10 mouse cellular contexts compared by ENCODE assay signal in genomic region chr7:141469901-141470636, GRCm38 (mm10). TPM values are rescaled to one million over a fixed set of nuclear protein-coding genes. Genes with fewer than 3 reads are reported as not detected.
DNase-seq lines count a peak whose midpoint lies in the region; ATAC-seq and TF ChIP-seq lines count a peak whose summit lies in the region.
"Had no signal": no experiment of that assay in that cellular context is flagged by ENCODE, and none has a peak within 500 bp of the region (broad histone marks: within the 10 kb centered on the region; RNA-seq: fewer than 3 reads in every experiment).

No protein-coding gene starts in this region.

- no peak for TF ChIP-seq CTCF in testis, adult 2 months (IDR thresholded peaks at IDR 0.05; ENCODE audit: control insufficient read depth, insufficient read depth, insufficient replicate concordance, low read depth, low read length)

- no peak overlapping the region for H3K27ac ChIP-seq in testis, adult 2 months (ENCODE audit: control insufficient read depth, insufficient read depth, low read depth, low read length)
- 0 out of 2 replicates have a peak overlapping the region, but pooled peaks have one; percentile 85 for H3K27ac ChIP-seq in hindbrain, embryonic 15.5 days (replicated peaks)
- H3K27ac ChIP-seq in neural tube, embryonic 14.5 days (ENCODE audit: low read depth, low read length): no peak overlapping the region

- H3K36me3 ChIP-seq in testis, adult 2 months (ENCODE audit: control insufficient read depth, insufficient read depth, low read length): no peaks in the 10 kb centered on the region; the same call in 1 of the 2 replicates
- peaks cover 17% of the 10 kb centered on the region for H3K36me3 ChIP-seq in hindbrain, embryonic 15.5 days
- peaks cover 17% of the 10 kb centered on the region for H3K36me3 ChIP-seq in neural tube, embryonic 14.5 days (ENCODE audit: control insufficient read depth, insufficient read depth, low read length)

- peak overlapping the region; percentile 73; the same call in 1 of the 2 replicates for H3K9ac ChIP-seq in hindbrain, embryonic 15.5 days
- no peak overlapping the region for H3K9ac ChIP-seq in neural tube, embryonic 14.5 days (replicated peaks; ENCODE audit: low read depth, low read length)

- H3K4me3 ChIP-seq in testis, adult 2 months (ENCODE audit: control insufficient read depth, low read depth, low read length): no peak overlapping the region
- no peak overlapping the region for H3K4me3 ChIP-seq in hindbrain, embryonic 15.5 days
- H3K4me3 ChIP-seq in neural tube, embryonic 14.5 days (ENCODE audit: low read depth, low read length): no peak overlapping the region

- TF ChIP-seq POLR2A in testis, adult 2 months (IDR thresholded peaks at IDR 0.05; ENCODE audit: control insufficient read depth, low read depth, low read length): peak; percentile 11; the same call in 1 of the 2 replicates

- ATAC-seq in hindbrain, embryonic 15.5 days (ENCODE audit: low FRiP score, low read depth): no peak
- no peak for ATAC-seq in neural tube, embryonic 14.5 days (ENCODE audit: low read depth)
- no peak for ATAC-seq in megakaryocyte progenitor cell, adult 5-6 weeks (replicated peaks; ENCODE audit: poor library complexity)

- 88% methylated on average over 18 of the region's 18 CpGs for WGBS in hindbrain, embryonic 15.5 days
- WGBS in neural tube, embryonic 14.5 days: 94% methylated on average over 18 of the region's 18 CpGs

- peak overlapping the region; percentile 58 for H3K4me2 ChIP-seq in hindbrain, embryonic 15.5 days
- peak overlapping the region; percentile 60; the same call in 1 of the 2 replicates for H3K4me2 ChIP-seq in neural tube, embryonic 14.5 days (ENCODE audit: low read depth, low read length)

- H3K9me3 ChIP-seq in hindbrain, embryonic 15.5 days: no peaks in the 10 kb centered on the region
- H3K9me3 ChIP-seq in neural tube, embryonic 14.5 days (ENCODE audit: control insufficient read depth, low read length): no peaks in the 10 kb centered on the region

- no peaks in the 10 kb centered on the region for H3K27me3 ChIP-seq in testis, adult 2 months (ENCODE audit: control insufficient read depth, insufficient read depth, low read length)
- peaks cover 16% of the 10 kb centered on the region for H3K27me3 ChIP-seq in hindbrain, embryonic 15.5 days
- peaks cover 6% of the 10 kb centered on the region; the same call in 1 of the 2 replicates for H3K27me3 ChIP-seq in neural tube, embryonic 14.5 days (ENCODE audit: control insufficient read depth, insufficient read depth, low read length)

- peaks cover 34% of the 10 kb centered on the region for H3K4me1 ChIP-seq in testis, adult 2 months (ENCODE audit: control insufficient read depth, insufficient read depth, low read length)
- H3K4me1 ChIP-seq in hindbrain, embryonic 15.5 days (replicated peaks): peaks cover 55% of the 10 kb centered on the region
- peaks cover 29% of the 10 kb centered on the region for H3K4me1 ChIP-seq in neural tube, embryonic 14.5 days (ENCODE audit: control insufficient read depth, insufficient read depth, low read length)

- DNase-seq in heart, adult 11 months: peak; percentile 96
- DNase-seq in heart, adult 8-10 months (ENCODE audit: low spot score): no peak
- DNase-seq in testis, postnatal 10 days (ENCODE audit: low spot score): no peak
- no peak for DNase-seq in retina, postnatal 1 day
- DNase-seq: embryo, embryonic 11 days; thymus, adult 18-20 months had no signal

RNA-seq across cellular contexts. Expression of gene Cd151, which starts 2.9 kb away (rescaled TPM):
- 100 to 1,000 TPM; 331 to 351 (median 345) TPM for total RNA-seq in heart, adult 8-10 months (2022)
- polyA plus RNA-seq in testis, adult 2 months (2012; rRNA removed): 102 and 104 TPM in 2 replicates
- 20.6 and 20.7 TPM in 2 replicates for polyA plus RNA-seq in hindbrain, embryonic 15.5 days (2015; fragmentation: Nextera tagmentation; extraction: Ambion mirVana)
- 43.3 and 49.6 TPM in 2 replicates for polyA plus RNA-seq in neural tube, embryonic 14.5 days (2014; fragmentation: Nextera tagmentation; extraction: Ambion mirVana)
- 11.0 and 14.7 TPM in 2 replicates for total RNA-seq in megakaryocyte progenitor cell, adult 5-6 weeks (2015)
- 14.5 and 22.1 TPM in 2 replicates for total RNA-seq in megakaryocyte progenitor cell, adult 5-6 weeks (2017)

RNA-seq across cellular contexts. Expression of gene Polr2l, which starts 4.9 kb away (rescaled TPM):
- 10 to 100 TPM; 75.5 to 93.4 (median 84.3) TPM for total RNA-seq in heart, adult 8-10 months (2022)
- polyA plus RNA-seq in testis, adult 2 months (2012; rRNA removed): 20.8 and 21.1 TPM in 2 replicates
- 85.9 and 86.2 TPM in 2 replicates for polyA plus RNA-seq in hindbrain, embryonic 15.5 days (2015; fragmentation: Nextera tagmentation; extraction: Ambion mirVana)
- 74.0 and 87.3 TPM in 2 replicates for polyA plus RNA-seq in neural tube, embryonic 14.5 days (2014; fragmentation: Nextera tagmentation; extraction: Ambion mirVana)
- total RNA-seq in megakaryocyte progenitor cell, adult 5-6 weeks (2015): 31.3 and 40.2 TPM in 2 replicates
- total RNA-seq in megakaryocyte progenitor cell, adult 5-6 weeks (2017): 45.0 and 46.7 TPM in 2 replicates

RNA-seq across cellular contexts. Expression of gene Tspan4, which starts 5.0 kb away (rescaled TPM):
- total RNA-seq in heart, adult 8-10 months (2022): 10 to 100 TPM; 25.8 to 45.3 (median 42.8) TPM
- 14.6 and 15.5 TPM in 2 replicates for polyA plus RNA-seq in testis, adult 2 months (2012; rRNA removed)
- polyA plus RNA-seq in hindbrain, embryonic 15.5 days (2015; fragmentation: Nextera tagmentation; extraction: Ambion mirVana): 63.2 and 66.7 TPM in 2 replicates
- 55.7 and 63.3 TPM in 2 replicates for polyA plus RNA-seq in neural tube, embryonic 14.5 days (2014; fragmentation: Nextera tagmentation; extraction: Ambion mirVana)
- total RNA-seq in megakaryocyte progenitor cell, adult 5-6 weeks (2015): 18.3 and 23.9 TPM in 2 replicates
- total RNA-seq in megakaryocyte progenitor cell, adult 5-6 weeks (2017): 38.2 and 39.1 TPM in 2 replicates

RNA-seq across cellular contexts. Expression of gene Cracr2b, which starts 9.2 kb away (rescaled TPM):
- 10 to 100 TPM; 17.7 to 24.2 (median 19.1) TPM for total RNA-seq in heart, adult 8-10 months (2022)
- 2.1 and 2.4 TPM in 2 replicates for polyA plus RNA-seq in testis, adult 2 months (2012; rRNA removed)
- 7.1 and 9.5 TPM in 2 replicates for polyA plus RNA-seq in hindbrain, embryonic 15.5 days (2015; fragmentation: Nextera tagmentation; extraction: Ambion mirVana)
- 3.6 and 6.6 TPM in 2 replicates for polyA plus RNA-seq in neural tube, embryonic 14.5 days (2014; fragmentation: Nextera tagmentation; extraction: Ambion mirVana)
- total RNA-seq in megakaryocyte progenitor cell, adult 5-6 weeks (2015): 8.6 and 8.9 TPM in 2 replicates
- 11.4 and 16.6 TPM in 2 replicates for total RNA-seq in megakaryocyte progenitor cell, adult 5-6 weeks (2017)

RNA-seq across cellular contexts. Expression of gene Pnpla2, which starts 15.1 kb away (rescaled TPM):
- total RNA-seq in heart, adult 8-10 months (2022): 100 to 1,000 TPM; 419 to 549 (median 431) TPM
- 379 and 436 TPM in 2 replicates for polyA plus RNA-seq in testis, adult 2 months (2012; rRNA removed)
- polyA plus RNA-seq in hindbrain, embryonic 15.5 days (2015; fragmentation: Nextera tagmentation; extraction: Ambion mirVana): 19.7 and 19.8 TPM in 2 replicates
- 14.0 and 14.7 TPM in 2 replicates for polyA plus RNA-seq in neural tube, embryonic 14.5 days (2014; fragmentation: Nextera tagmentation; extraction: Ambion mirVana)
- total RNA-seq in megakaryocyte progenitor cell, adult 5-6 weeks (2015): 44.5 and 44.9 TPM in 2 replicates
- total RNA-seq in megakaryocyte progenitor cell, adult 5-6 weeks (2017): 15.6 and 20.1 TPM in 2 replicates
